Mouse (Mus musculus) midbrain, embryonic 16.5 days (tissue): ENCODE data around the gene BC024978. TPM values are rescaled to one million over a fixed set of nuclear protein-coding genes. Genes with fewer than 3 reads are reported as not detected.
A peak's percentile ranks its signal among the peaks of the same experiment; 100 is the strongest.

Experiments
- ATAC-seq: fragments of 200-750 bp; cut with Nextera tagmentation; 2 replicates; pipeline ENCODE4 v1.8.0; 2017; ENCODE audit warnings: moderate TSS enrichment
- H3K27ac ChIP-seq: fragments of 300-500 bp; sonication (generic); 2 replicates; pipeline ENCODE4 v1.5.1; 2014; ENCODE audit warnings: mild to moderate bottlenecking, low read length, mixed read lengths
- H3K27me3 ChIP-seq: fragments of 300-500 bp; sonication (generic); 2 replicates; pipeline ENCODE4 v1.6.1; 2014; ENCODE audit warnings: low read depth, low read length, mixed read lengths; ENCODE audit not compliant: control insufficient read depth, insufficient read depth
- H3K36me3 ChIP-seq: fragments of 300-500 bp; sonication (generic); 2 replicates; pipeline ENCODE4 v1.6.1; 2014; ENCODE audit warnings: mild to moderate bottlenecking, low read length, moderate library complexity, mixed read lengths; ENCODE audit not compliant: control insufficient read depth, insufficient read depth
- H3K4me1 ChIP-seq: fragments of 300-500 bp; sonication (generic); 2 replicates; pipeline ENCODE4 v1.6.1; 2014; ENCODE audit warnings: mild to moderate bottlenecking, low read length, mixed read lengths; ENCODE audit not compliant: control insufficient read depth, insufficient read depth
- H3K4me2 ChIP-seq: fragments of 300-500 bp; sonication (generic); 2 replicates; pipeline ENCODE4 v1.6.1; 2014; ENCODE audit warnings: mild to moderate bottlenecking, low read length, mixed read lengths
- H3K4me3 ChIP-seq: fragments of 300-500 bp; sonication (generic); 2 replicates; pipeline ENCODE4 v1.5.1; 2014; ENCODE audit warnings: low read depth, mild to moderate bottlenecking, low read length, moderate library complexity, mixed read lengths
- H3K9ac ChIP-seq: fragments of 300-500 bp; sonication (generic); 2 replicates; pipeline ENCODE4 v1.6.1; 2014; ENCODE audit warnings: low read depth, low read length, mixed read lengths
- H3K9me3 ChIP-seq: fragments of 300-500 bp; sonication (generic); replicated peaks from 2 replicates; pipeline ENCODE4 v1.6.1; 2014; ENCODE audit warnings: mild to moderate bottlenecking, low read length, mixed read lengths; ENCODE audit not compliant: control insufficient read depth, poor library complexity, severe bottlenecking
- WGBS: fragments of 180-500 bp; shearing (Covaris S2); extraction: QIAGEN DNeasy Blood & Tissue Kit; methylation state at CpG from one replicate; pipeline ENCODE4 v1.1.7; 2014; 5-methylcytosine and 5-hydroxymethylcytosine counted together
- polyA plus RNA-seq: library from polyadenylated mRNA; unstranded; fragments of >200 nt; fragmentation: Nextera tagmentation; extraction: Ambion mirVana; gene quantifications from 2 replicates; pipeline ENCODE4 v1.2.1, GENCODE M21; 2015

The BC024978 gene
- polyA plus RNA-seq, 1 experiment from 2014 or later = 4.1 TPM

- Histone ChIP-seq H3K4me1 (peaks cover 66% of the 10 kb centered on the region), H3K27me3 (no peaks in the 10 kb centered on the region), H3K4me2 (peak overlapping the region; percentile 95), H3K27ac (no peak overlapping the region), H3K9ac (peak overlapping the region; percentile 52), H3K4me3 (peak overlapping the region; percentile 0; the same call in 1 of the 2 replicates), H3K36me3 (peaks cover 17% of the 10 kb centered on the region), H3K9me3 (no peaks in the 10 kb centered on the region)
- 85% methylated on average over 5 of the region's 5 CpGs for WGBS
- ATAC-seq = no peak
These were observed 32.7 kb upstream of the BC024978 start for GRCm38 (mm10) chr7:27162780-27163449.

- H3K9me3 ChIP-seq = no peaks in the 10 kb centered on the region
- ATAC-seq = no peak
- H3K4me2 ChIP-seq = peak overlapping the region; percentile 95
- peaks cover 14% of the 10 kb centered on the region; the same call in 1 of the 2 replicates for H3K36me3 ChIP-seq
- H3K4me3 ChIP-seq = peak overlapping the region; percentile 0
- peak overlapping the region; percentile 52 for H3K9ac ChIP-seq
- H3K4me1 ChIP-seq = peaks cover 66% of the 10 kb centered on the region
- no peak overlapping the region for H3K27ac ChIP-seq
- H3K27me3 ChIP-seq = no peaks in the 10 kb centered on the region
- 86% methylated on average over 5 of the region's 5 CpGs for WGBS
These were observed 32.2 kb upstream of the BC024978 start for GRCm38 (mm10) chr7:27163450-27163805.

GRCm38 (mm10) chr7:27164112-27164947 lies 31.3 kb upstream of the BC024978 start:
- H3K4me1 ChIP-seq = peaks cover 66% of the 10 kb centered on the region
- no peaks in the 10 kb centered on the region for H3K27me3 ChIP-seq
- no peak for ATAC-seq
- peak overlapping the region; percentile 80; the same call in 1 of the 2 replicates for H3K4me3 ChIP-seq
- 88% methylated on average over 33 of the region's 33 CpGs for WGBS
- peak overlapping the region; percentile 92 for H3K9ac ChIP-seq
- no peak overlapping the region for H3K27ac ChIP-seq
- no peaks in the 10 kb centered on the region for H3K9me3 ChIP-seq
- peaks cover 10% of the 10 kb centered on the region; the same call in 1 of the 2 replicates for H3K36me3 ChIP-seq
- peak overlapping the region; percentile 95 for H3K4me2 ChIP-seq

- WGBS = 70% methylated on average over 23 of the region's 23 CpGs
- peak overlapping the region; percentile 92 for H3K9ac ChIP-seq
- no peaks in the 10 kb centered on the region for H3K27me3 ChIP-seq
- peaks cover 63% of the 10 kb centered on the region for H3K4me1 ChIP-seq
- H3K4me3 ChIP-seq = peak overlapping the region; percentile 80
- H3K36me3 ChIP-seq = peaks cover 10% of the 10 kb centered on the region; the same call in 1 of the 2 replicates
- no peaks in the 10 kb centered on the region for H3K9me3 ChIP-seq
- peak overlapping the region; percentile 95 for H3K4me2 ChIP-seq
- H3K27ac ChIP-seq = peak overlapping the region; percentile 98
- no peak for ATAC-seq
These were observed 30.4 kb upstream of the BC024978 start for GRCm38 (mm10) chr7:27165007-27165655.

GRCm38 (mm10) chr7:27165696-27166095 lies 29.9 kb upstream of the BC024978 start:
- peak overlapping the region; percentile 95 for H3K4me2 ChIP-seq
- peak overlapping the region; percentile 98 for H3K27ac ChIP-seq
- H3K9ac ChIP-seq = peak overlapping the region; percentile 92
- WGBS = 1% methylated on average over 8 of the region's 8 CpGs
- no peak for ATAC-seq
- no peaks in the 10 kb centered on the region for H3K9me3 ChIP-seq
- peaks cover 58% of the 10 kb centered on the region for H3K4me1 ChIP-seq
- peaks cover 10% of the 10 kb centered on the region; the same call in 1 of the 2 replicates for H3K36me3 ChIP-seq
- H3K27me3 ChIP-seq = no peaks in the 10 kb centered on the region
- H3K4me3 ChIP-seq = peak overlapping the region; percentile 80

GRCm38 (mm10) chr7:27166229-27166613 lies 29.4 kb upstream of the BC024978 start:
- peak overlapping the region; percentile 92 for H3K9ac ChIP-seq
- H3K4me3 ChIP-seq = peak overlapping the region; percentile 80
- peaks cover 52% of the 10 kb centered on the region for H3K4me1 ChIP-seq
- no peaks in the 10 kb centered on the region for H3K27me3 ChIP-seq
- under 1% methylated on average over 37 of the region's 43 CpGs for WGBS
- ATAC-seq = peak; percentile 51
- H3K9me3 ChIP-seq = no peaks in the 10 kb centered on the region
- H3K4me2 ChIP-seq = peak overlapping the region; percentile 95
- peak overlapping the region; percentile 98 for H3K27ac ChIP-seq
- H3K36me3 ChIP-seq = peaks cover 14% of the 10 kb centered on the region

- no peaks in the 10 kb centered on the region for H3K9me3 ChIP-seq
- peak within 1 kb of the TSS; percentile 95 for H3K4me2 ChIP-seq
- H3K4me1 ChIP-seq = peaks cover 46% of the 10 kb centered on the region
- ATAC-seq = peak; percentile 83
- H3K27me3 ChIP-seq = no peaks in the 10 kb centered on the region
- peak within 1 kb of the TSS; percentile 98 for H3K27ac ChIP-seq
- H3K4me3 ChIP-seq = peak within 1 kb of the TSS; percentile 80
- peaks cover 16% of the 10 kb centered on the region for H3K36me3 ChIP-seq
- peak within 1 kb of the TSS; percentile 92 for H3K9ac ChIP-seq
- WGBS = under 1% methylated on average over 61 of the region's 61 CpGs
These were observed 28.7 kb upstream of the BC024978 start, which contains the start of gene Egln2 for GRCm38 (mm10) chr7:27166614-27167474. Egln2 (minus strand) TSS chr7:27166802.

- Histone ChIP-seq H3K4me1 (peaks cover 39% of the 10 kb centered on the region), H3K4me3 (peak overlapping the region; percentile 80), H3K36me3 (peaks cover 23% of the 10 kb centered on the region), H3K27me3 (no peaks in the 10 kb centered on the region), H3K27ac (peak overlapping the region; percentile 98), H3K4me2 (peak overlapping the region; percentile 95), H3K9me3 (no peaks in the 10 kb centered on the region), H3K9ac (peak overlapping the region; percentile 92)
- ATAC-seq = peak; percentile 3; the same call in 1 of the 2 replicates
- 78% methylated on average over 11 of the region's 11 CpGs for WGBS
These were observed 28.0 kb upstream of the BC024978 start for GRCm38 (mm10) chr7:27167475-27168094.
